Mouse (Mus musculus) adrenal gland (tissue): ENCODE data around the gene Sipa1l2.
"Not testable (repeated sequence)": the region's sequence is repeated elsewhere in the genome, so short reads cannot be mapped to it uniquely, and the experiment has no call there.

Experiments used
- intact Hi-C: fragments of 180-260 bp; cut with DNase I; formaldehyde crosslinking; loops from one replicate; pipeline ENCODE4 v1.15.1; 2025

Sipa1l2 gene

GRCm38 (mm10) chr8:125539056-125540013 lies 30.3 kb downstream of the Sipa1l2 start:
- intact Hi-C loops, result no loop called here

DNA sequence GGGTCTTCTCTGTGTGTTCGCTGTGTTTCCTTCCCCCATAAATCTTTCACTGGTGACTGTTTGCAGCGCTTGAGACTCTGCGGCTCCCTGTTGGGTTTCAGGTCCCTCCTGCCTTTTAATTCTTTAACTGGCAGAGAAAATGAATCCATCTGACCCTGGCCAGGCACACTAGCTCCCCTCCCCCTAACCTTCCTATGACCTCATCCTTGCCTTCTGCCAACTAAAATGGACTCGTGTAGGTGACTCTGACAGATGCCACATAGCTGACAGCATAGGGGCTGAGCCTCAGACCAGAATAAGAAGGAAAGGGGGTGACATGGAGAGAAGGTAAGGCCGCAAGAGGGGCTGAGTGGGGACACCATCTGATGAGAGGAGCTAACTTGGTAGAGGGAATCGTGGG lies 31.3 kb downstream of the Sipa1l2 start:
- intact Hi-C loops, result no loop called here

- intact Hi-C loops, result no loop called here
Measured at GRCm38 (mm10) chr8:125533709-125534108, 35.9 kb downstream of the Sipa1l2 start.

DNA sequence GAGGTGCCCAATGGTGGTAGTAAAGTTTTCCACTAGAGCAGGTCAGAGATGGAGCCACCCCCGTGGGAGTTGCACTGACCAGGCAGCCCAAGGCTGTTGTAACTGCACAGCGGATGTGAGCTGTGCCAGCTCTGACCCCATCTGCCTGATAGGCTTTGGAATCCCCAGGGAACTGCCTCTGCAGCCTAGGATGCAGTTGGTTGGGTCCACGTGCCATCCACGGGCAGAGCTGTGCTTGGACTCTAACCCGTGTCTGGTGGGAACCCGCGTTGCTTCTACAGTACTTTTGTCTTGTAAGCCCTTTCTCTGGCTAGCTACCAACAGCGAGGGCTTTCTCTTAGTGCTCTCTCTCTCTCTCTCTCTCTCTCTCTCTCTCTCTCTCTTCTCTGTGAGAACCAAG lies 36.7 kb downstream of the Sipa1l2 start:
- intact Hi-C loops, result no loop called here

DNA sequence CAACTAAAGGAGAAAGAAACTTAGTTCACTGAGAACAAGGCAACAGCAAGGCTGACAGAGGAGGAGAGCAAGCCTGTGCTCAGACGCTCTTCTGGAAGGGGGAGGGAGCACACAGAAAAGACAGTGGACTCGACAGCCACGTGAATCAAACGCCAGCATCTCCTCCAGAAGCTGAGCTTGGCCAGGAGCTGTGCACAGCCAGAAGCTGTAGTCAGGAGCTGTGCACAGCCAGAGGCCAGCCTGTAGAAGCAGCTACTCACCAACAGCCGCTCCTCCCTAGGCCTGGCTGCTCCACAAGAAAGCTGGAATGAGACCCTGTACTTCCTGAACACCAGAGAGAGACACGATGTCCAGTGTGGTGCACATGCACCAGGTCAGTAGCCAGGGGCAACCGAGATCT lies 37.4 kb downstream of the Sipa1l2 start:
- intact Hi-C loops, result no loop called here

DNA sequence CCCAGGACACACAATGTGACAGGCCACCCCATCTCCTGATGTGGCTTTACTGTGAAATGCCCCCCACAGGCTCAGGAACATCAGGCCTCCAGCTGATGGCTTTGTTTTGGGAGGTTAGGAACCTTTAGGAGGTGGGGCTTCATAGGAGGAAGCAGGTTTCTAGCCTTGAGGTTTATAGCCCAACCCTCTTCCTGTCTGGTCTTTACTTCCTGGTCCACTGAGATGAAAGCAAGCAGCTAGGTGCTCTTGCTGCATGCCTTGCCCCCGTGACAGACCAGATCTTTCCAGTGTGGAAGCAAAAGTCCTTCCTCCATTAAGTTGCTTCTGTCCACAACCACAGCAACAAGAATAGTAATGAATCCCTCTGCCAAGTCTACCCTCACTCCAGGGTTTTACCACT lies 38.0 kb downstream of the Sipa1l2 start:
- intact Hi-C loops, result no loop called here

DNA sequence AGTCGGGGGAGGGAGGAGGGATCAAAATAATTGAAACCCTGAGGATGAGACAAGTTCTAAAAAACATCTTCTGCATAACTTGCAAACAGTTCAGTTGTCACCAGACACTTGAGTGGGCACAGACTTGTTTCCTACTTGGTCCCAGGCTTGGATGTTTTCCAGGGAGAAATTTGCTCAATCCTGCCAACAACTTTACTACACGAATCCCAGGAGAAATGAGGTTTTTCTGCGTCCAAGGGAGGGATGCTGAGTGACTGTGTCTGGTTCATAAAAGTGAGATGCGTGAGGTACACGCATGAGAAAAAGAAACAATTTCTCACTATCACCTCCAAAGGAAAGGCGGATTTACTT lies 38.5 kb downstream of the Sipa1l2 start:
- intact Hi-C loops, result no loop called here

DNA sequence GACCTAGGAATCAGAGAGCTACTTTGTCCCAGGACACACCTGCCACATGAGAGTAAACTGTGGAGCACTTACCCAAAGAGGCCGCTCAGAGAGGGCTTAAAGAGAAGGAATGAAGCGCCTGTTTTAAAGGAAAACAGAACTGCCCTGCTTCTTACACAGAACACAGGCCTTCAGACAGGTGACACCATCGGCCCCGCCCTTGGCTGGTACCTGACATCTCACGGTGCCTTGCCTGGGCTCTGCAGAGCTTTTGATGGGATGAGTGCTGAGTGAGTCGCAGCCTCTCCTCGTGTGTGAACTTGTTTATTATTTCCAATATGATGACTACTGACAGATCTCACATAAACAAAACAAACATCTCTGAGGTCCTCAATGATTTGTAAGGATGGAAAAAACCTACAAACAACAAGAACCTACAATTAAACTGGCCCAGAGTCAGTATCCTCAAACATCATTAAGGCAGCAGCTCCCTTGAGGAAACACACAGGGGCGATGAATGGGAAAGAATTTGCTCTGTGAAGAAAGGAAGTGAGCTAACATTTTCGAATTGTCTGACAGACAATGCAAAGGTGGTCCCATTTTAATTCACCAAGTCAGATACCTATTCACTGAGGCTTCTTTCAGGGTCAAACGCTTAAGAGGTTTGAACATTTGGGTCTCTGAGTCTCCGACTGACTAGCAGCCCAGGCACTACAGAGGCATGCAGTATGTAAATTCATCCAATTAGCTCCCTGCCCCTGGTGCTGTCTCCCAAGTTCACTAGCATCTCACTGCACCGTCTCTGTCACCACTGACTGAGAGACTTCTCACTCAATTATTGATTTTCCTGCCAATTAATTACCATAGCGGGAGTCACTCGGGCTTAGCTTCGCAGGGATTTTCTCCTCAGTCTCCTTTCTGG lies 39.2 kb downstream of the Sipa1l2 start:
- intact Hi-C loops, result no loop called here

- intact Hi-C loops, result no loop called here
Measured at GRCm38 (mm10) chr8:125529019-125529418, 40.6 kb downstream of the Sipa1l2 start.

GRCm38 (mm10) chr8:125527941-125528340 lies 41.7 kb downstream of the Sipa1l2 start:
- intact Hi-C loops, result no loop called here

DNA sequence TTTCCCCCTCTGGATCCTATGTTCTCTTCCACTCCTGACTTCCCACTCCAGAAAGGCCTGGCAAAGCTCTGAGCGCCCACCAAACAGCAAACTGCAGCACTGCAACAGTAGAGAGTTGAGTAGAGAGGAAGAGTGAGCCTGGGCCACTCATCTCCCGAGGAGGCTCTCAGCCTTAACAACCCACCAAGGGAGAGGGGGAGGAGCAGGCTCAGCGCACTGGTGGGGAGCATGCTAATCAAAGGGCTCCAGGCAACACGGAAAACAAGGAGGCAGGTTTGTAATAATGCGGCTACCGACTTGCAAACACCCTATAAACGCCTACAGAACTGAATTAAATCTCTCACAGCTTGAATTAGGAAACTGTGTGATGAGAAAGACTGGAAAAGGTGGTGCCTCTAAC lies 42.6 kb downstream of the Sipa1l2 start:
- intact Hi-C loops, result no loop called here

GRCm38 (mm10) chr8:125526582-125526981 lies 43.0 kb downstream of the Sipa1l2 start:
- intact Hi-C loops, result no loop called here

GRCm38 (mm10) chr8:125524479-125524878 lies 45.1 kb downstream of the Sipa1l2 start:
- intact Hi-C loops, result no loop called here

- intact Hi-C loops, result no loop called here
Measured at GRCm38 (mm10) chr8:125523213-125523612, 46.4 kb downstream of the Sipa1l2 start.

DNA sequence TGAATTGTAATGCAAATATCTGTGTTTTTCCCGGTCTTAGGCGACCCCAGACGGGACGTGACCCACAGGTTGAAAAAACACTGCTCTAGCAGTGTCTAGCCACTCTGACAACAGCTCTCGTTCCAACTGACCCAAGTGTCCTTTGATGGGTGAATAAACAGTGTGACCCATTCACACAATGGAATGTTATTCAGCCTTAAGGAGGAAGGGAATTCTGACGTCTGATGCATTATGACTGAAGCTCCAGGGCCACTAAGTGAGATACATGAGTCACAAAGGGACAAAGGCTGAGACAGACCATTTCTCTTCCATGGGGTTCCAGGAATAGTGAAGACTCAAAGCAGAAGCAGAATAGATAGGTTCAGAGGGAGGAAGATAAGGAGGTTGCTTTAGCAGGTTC lies 47.5 kb downstream of the Sipa1l2 start:
- intact Hi-C loops, result no loop called here

DNA sequence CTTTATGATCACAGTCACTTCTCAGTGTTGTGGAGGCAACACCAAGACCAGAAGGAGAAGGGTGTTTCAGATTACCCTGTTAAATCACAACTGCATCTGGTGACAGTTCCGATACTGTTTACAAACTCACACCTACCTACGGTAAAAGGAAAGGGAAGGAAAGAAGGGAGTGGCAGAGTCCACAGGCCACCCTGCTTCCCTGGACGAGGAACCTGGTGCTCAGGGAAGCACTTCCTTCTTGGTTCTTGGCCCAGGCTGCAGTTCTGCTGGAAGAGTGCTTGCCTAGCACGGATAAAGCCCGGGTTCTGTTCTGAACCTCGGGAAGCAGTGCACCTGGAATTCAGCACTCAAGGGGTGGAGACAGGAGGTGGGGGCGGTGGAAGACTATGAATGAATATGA lies 48.5 kb downstream of the Sipa1l2 start:
- intact Hi-C loops, result no loop called here

- intact Hi-C loops, result not testable (repeated sequence)
Measured at GRCm38 (mm10) chr8:125520308-125520707, 49.3 kb downstream of the Sipa1l2 start.

DNA sequence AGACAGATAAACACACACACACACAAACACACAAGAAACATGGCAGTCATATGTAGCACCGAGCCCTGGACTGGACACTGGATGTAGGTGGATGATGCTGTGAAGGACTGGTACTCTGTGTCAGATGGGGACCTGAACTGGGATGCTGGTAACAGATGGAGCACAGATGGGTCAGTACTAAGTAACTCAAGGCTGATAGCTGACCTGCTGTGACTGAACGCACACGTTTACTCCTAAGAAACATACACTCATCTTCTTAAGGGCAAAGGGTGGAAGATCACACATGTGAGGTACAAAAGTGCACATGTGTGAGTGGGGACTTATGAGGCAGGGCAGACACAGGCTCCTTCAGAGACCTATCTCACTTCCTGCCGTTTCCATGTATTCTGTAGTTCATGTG lies 50.7 kb downstream of the Sipa1l2 start:
- intact Hi-C loops, result loop anchor here (5.0 kb wide), 1 partner anchor 38 kb away; no protein-coding TSS in a partner anchor

- intact Hi-C loops, result loop anchor here (5.0 kb wide), 1 partner anchor 39 kb away; no protein-coding TSS in a partner anchor
Measured at GRCm38 (mm10) chr8:125518301-125518700, 51.3 kb downstream of the Sipa1l2 start.

DNA sequence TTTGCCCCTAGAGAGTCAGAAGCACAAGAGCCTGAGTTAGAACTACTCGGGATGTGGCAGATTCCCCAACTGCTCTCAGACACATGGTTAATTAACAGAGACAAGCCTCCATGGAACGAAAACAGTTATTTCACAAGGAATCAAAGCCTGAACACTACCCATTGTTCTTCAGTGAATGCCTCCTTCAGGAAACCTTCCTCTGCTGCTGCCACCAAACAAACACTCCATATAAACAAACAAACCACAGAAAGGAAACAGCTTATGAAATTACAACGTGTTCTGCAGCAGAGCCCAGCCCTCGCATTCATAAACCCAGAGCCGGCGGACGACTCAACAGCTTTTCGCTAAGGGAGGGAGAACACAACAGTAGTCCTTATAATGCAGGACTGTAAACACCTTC lies 52.2 kb downstream of the Sipa1l2 start:
- intact Hi-C loops, result loop anchor here (5.0 kb wide), 1 partner anchor 40 kb away; no protein-coding TSS in a partner anchor

DNA sequence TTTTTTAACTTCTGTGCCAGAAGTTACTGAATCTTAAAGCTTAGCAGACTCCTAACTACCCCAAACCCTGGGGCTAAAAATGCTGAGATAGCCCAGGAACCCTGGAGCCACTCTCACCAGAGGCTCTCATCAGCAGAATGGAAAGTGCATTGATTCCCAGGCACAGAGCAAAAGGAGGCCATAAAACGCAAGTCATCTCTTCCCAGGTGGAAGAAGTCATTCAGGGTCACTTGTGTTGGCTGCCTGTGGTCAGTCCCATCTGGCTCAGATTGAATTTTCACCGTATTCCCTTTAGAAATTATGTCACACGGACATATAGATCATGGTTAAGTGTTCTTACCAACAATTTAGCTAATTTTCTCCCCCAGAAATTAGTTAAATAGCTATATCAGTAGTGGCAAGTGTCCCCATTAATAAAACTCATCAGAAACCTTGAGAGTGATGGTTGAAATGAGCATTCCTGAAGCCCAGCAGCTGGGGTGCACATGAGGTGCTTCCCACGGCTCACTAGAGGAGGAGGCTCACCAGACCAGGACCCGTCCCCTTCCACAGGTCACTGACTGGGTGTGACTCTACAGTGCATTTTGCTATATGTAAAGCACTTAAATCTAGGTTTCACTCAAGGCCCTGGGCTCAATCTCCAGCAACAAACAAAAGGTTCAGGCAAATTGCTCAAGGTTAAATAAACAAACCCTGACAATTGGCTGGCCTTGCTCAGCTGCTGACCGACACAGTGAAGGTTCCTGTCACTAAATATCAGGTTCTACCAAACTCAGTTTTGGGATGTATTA lies 53.3 kb downstream of the Sipa1l2 start:
- intact Hi-C loops, result loop anchor here (5.0 kb wide), 1 partner anchor 41 kb away; no protein-coding TSS in a partner anchor
